Mouse (Mus musculus) frontal cortex, postnatal 36 days (tissue): ENCODE results near the gene Akt1s1.

Experiments
- DNase-seq, 2 experiments: peaks; one replicate each; pipeline ENCODE4 v3.0.0; 2022; ENCODE audit warnings: low spot score in 2 of 2

Gene Akt1s1

GRCm38 (mm10) chr7:44848561-44849415 lies at the start of gene Akt1s1, which contains the start of gene Tbc1d17:
Gene Akt1s1, plus strand, starts transcription at chr7:44848991.
Gene Tbc1d17, minus strand, starts transcription at chr7:44849079.
- peak; percentile 100 for DNase-seq

- DNase-seq = no peak
These were observed 39.9 kb upstream of the Akt1s1 start for GRCm38 (mm10) chr7:44808927-44809326.

GRCm38 (mm10) chr7:44809466-44809865 lies 39.3 kb upstream of the Akt1s1 start:
- no peak for DNase-seq

GRCm38 (mm10) chr7:44810365-44810764 lies 38.4 kb upstream of the Akt1s1 start:
- no peak for DNase-seq

GRCm38 (mm10) chr7:44810819-44811557 lies 37.8 kb upstream of the Akt1s1 start:
- no peak for DNase-seq

GRCm38 (mm10) chr7:44812651-44813325 lies 36.0 kb upstream of the Akt1s1 start:
- no peak for DNase-seq

GRCm38 (mm10) chr7:44813985-44814384 lies 34.8 kb upstream of the Akt1s1 start:
- no peak for DNase-seq

- DNase-seq = no peak
These were observed 34.4 kb upstream of the Akt1s1 start for GRCm38 (mm10) chr7:44814423-44814822.

GRCm38 (mm10) chr7:44814952-44815553 lies 33.7 kb upstream of the Akt1s1 start:
- DNase-seq = no peak

GRCm38 (mm10) chr7:44815721-44816469 lies 32.9 kb upstream of the Akt1s1 start, which contains the start of the genes Nup62 and Il4i1:
Gene Nup62, plus strand, starts transcription at chr7:44816088.
Gene Il4i1, plus strand, starts transcription at chr7:44816387.
- DNase-seq = peak; percentile 98 to 99

GRCm38 (mm10) chr7:44816470-44817021 lies 32.2 kb upstream of the Akt1s1 start, which contains the start of gene Atf5:
Gene Atf5, minus strand, starts transcription at chr7:44816658.
- DNase-seq = peak; percentile 50 to 57

- peak in 1 of 2 experiments; percentile 1 for DNase-seq
These were observed 31.4 kb upstream of the Akt1s1 start for GRCm38 (mm10) chr7:44817441-44817840.

- peak in 1 of 2 experiments; percentile 25 for DNase-seq
These were observed 30.6 kb upstream of the Akt1s1 start for GRCm38 (mm10) chr7:44818164-44818563.

GRCm38 (mm10) chr7:44818751-44819235 lies 30.0 kb upstream of the Akt1s1 start:
- peak in 1 of 2 experiments; percentile 38 for DNase-seq

- no peak for DNase-seq
These were observed 29.4 kb upstream of the Akt1s1 start for GRCm38 (mm10) chr7:44819391-44819790.

GRCm38 (mm10) chr7:44819863-44820262 lies 28.9 kb upstream of the Akt1s1 start:
- no peak for DNase-seq

- DNase-seq = no peak
These were observed 28.3 kb upstream of the Akt1s1 start for GRCm38 (mm10) chr7:44820525-44820924.

- no peak for DNase-seq
These were observed 26.9 kb upstream of the Akt1s1 start for GRCm38 (mm10) chr7:44821666-44822448.

- DNase-seq = no peak
These were observed 25.4 kb upstream of the Akt1s1 start for GRCm38 (mm10) chr7:44823409-44823808.
